Mouse (Mus musculus) c-Kit-positive CD71-negative TER-119-negative erythroid progenitor cells, embryonic 14.5 days (primary cell): ENCODE data around the gene Fam217b.

Experiments
- DNase-seq: peaks from one replicate; pipeline ENCODE4 v3.0.0-alpha.2; 2013; ENCODE audit warnings: low read depth

The Fam217b gene

DNA sequence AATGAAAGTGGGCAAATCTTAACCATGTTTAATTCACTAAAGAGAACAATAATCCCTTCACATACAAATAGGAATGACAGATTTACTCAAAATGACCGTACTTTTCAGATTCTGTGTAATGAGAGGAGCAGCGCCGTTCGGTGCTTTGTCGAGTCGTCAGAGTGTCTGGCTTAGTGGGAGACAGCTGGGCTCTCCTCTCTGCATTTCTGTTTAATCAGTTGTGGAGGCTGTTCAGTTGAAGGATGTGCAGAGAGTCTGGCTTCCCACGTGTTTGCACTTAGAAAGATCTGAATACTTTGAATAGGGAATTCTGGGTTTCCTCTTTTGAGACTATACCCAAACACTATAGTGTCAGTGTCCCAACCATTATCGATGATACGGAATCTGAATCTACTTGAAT lies 23.0 kb downstream of the Fam217b start:
- no peak for DNase-seq

DNA sequence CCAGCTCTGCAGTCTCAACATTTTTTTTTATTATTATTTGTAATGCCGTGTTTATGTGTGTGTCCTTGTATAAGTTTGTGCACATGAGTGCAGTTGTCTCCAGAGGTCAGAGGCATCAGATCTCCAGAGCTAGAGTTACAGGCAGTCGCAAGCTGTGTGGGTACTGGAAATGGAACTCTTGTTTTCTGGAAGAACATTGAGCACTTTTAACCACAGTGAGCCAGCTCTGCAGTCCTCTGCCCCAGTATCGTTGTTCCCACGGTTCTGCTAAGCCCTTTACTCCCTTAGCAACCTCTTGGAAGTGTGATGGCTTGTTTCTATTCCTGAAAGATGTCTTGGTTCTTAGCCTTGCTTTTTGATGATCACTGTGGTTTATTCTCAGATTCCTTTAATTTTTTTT lies 35.1 kb downstream of the Fam217b start:
- no peak for DNase-seq

DNA sequence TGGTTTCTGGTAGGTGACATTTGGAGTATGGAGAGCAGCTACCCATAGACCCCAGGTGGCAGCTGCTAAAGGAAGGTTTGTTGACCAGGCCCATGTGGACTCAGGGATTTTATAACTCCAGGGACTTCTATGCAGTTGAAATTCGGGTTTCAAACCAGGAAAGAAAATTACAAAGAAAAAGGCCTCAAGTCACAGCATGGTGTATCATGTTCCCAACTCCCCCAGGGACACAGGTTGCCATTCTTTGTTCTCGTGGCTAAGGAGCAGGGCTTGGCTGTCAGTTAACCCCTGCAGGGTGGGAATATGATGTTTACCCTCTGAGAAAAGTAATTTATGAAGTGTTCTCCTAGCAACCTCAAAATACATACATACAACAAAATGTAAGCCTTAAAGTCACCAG lies 35.9 kb downstream of the Fam217b start:
- no peak for DNase-seq

GRCm38 (mm10) chr2:178450961-178451360 lies 36.6 kb downstream of the Fam217b start:
- DNase-seq: no peak

GRCm38 (mm10) chr2:178454664-178455516 lies 40.6 kb downstream of the Fam217b start:
- no peak for DNase-seq

GRCm38 (mm10) chr2:178457414-178457813 lies 43.1 kb downstream of the Fam217b start:
- no peak for DNase-seq

GRCm38 (mm10) chr2:178460353-178460752 lies 46.0 kb downstream of the Fam217b start:
- DNase-seq: no peak

- no peak for DNase-seq
These were observed 57.5 kb downstream of the Fam217b start for GRCm38 (mm10) chr2:178471546-178472480.

- DNase-seq: no peak
These were observed 59.6 kb downstream of the Fam217b start for GRCm38 (mm10) chr2:178473916-178474315.
